Mouse (Mus musculus) liver, embryonic 12.5 days (tissue): ENCODE data around the gene Eif5a. TPM values are rescaled to one million over a fixed set of nuclear protein-coding genes. Genes with fewer than 3 reads are reported as not detected.
"Not testable (repeated sequence)": the region's sequence is repeated elsewhere in the genome, so short reads cannot be mapped to it uniquely, and the experiment has no call there.

Experiments used
- ATAC-seq: fragments of 200-750 bp; cut with Nextera tagmentation; 2 replicates; pipeline ENCODE4 v1.8.0; 2017; ENCODE audit warnings: moderate number of reproducible peaks, mild to moderate bottlenecking, moderate library complexity
- H3K27ac ChIP-seq: fragments of 300-500 bp; sonication (generic); 2 replicates; pipeline ENCODE4 v1.5.1; 2016; ENCODE audit warnings: mild to moderate bottlenecking
- H3K27me3 ChIP-seq: fragments of 300-500 bp; sonication (generic); replicated peaks from 2 replicates; pipeline ENCODE4 v1.6.1; 2016; ENCODE audit warnings: mild to moderate bottlenecking, moderate library complexity
- H3K36me3 ChIP-seq: fragments of 300-500 bp; sonication (generic); 2 replicates; pipeline ENCODE4 v1.6.1; 2016; ENCODE audit warnings: mild to moderate bottlenecking, moderate library complexity
- H3K4me1 ChIP-seq: fragments of 300-500 bp; sonication (generic); 2 replicates; pipeline ENCODE4 v1.6.1; 2016
- H3K4me2 ChIP-seq: fragments of 300-500 bp; sonication (generic); 2 replicates; pipeline ENCODE4 v1.6.1; 2016; ENCODE audit warnings: mild to moderate bottlenecking, moderate library complexity
- H3K4me3 ChIP-seq: fragments of 300-500 bp; sonication (generic); 2 replicates; pipeline ENCODE4 v1.5.1; 2016; ENCODE audit warnings: mild to moderate bottlenecking, moderate library complexity
- H3K9ac ChIP-seq: fragments of 300-500 bp; sonication (generic); 2 replicates; pipeline ENCODE4 v1.6.1; 2016; ENCODE audit warnings: mild to moderate bottlenecking, moderate library complexity
- H3K9me3 ChIP-seq: fragments of 300-500 bp; sonication (generic); replicated peaks from 2 replicates; pipeline ENCODE4 v1.6.1; 2016; ENCODE audit warnings: mild to moderate bottlenecking, moderate library complexity
- WGBS: fragments of 180-500 bp; shearing (Covaris S2); methylation state at CpG from one replicate; pipeline ENCODE4 v1.1.7; 2016; ENCODE audit not compliant: insufficient replicate concordance; 5-methylcytosine and 5-hydroxymethylcytosine counted together
- polyA plus RNA-seq: library from polyadenylated mRNA; unstranded; fragments of >200 nt; fragmentation: Nextera tagmentation; extraction: Ambion mirVana; gene quantifications from 2 replicates; pipeline ENCODE4 v1.2.1, GENCODE M21; 2016

Eif5a gene
- polyA plus RNA-seq, 1 experiment from 2014 or later: 2,266 TPM

DNA sequence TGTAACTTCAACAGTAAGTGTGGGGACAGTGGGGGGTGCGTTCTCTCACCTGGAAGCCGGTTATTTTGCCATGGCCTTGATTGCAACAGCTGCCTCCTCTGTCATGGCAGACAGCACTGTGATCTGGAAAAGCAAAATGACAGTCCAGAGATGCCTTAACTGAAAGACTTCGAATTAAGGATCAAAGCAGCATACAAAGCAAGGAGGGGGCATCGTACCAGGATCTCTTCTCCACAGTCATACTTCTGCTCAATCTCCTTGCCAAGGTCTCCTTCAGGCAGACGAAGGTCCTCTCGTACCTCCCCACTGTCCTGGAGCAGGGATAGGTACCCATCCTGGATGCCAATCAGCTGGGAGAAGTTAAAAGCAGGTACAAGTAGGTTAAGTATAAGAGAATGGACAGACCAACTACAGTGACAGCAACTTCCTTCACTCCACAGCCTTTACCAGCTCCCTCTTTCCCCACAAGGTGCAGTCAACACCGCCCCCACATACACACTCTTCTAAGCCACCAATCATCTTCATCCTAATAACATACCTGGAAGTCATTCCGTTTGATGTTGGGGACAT is 4.3 kb downstream of the Eif5a start:
- H3K9ac ChIP-seq: peak overlapping the region; percentile 100
- WGBS: 66% methylated on average over 8 of the region's 8 CpGs
- peaks cover 67% of the 10 kb centered on the region for H3K4me1 ChIP-seq
- H3K9me3 ChIP-seq: no peaks in the 10 kb centered on the region
- H3K27ac ChIP-seq: peak overlapping the region; percentile 99
- H3K4me3 ChIP-seq: peak overlapping the region; percentile 86
- H3K36me3 ChIP-seq: peaks cover 66% of the 10 kb centered on the region
- H3K4me2 ChIP-seq: peak overlapping the region; percentile 92
- H3K27me3 ChIP-seq: no peaks in the 10 kb centered on the region
- no peak for ATAC-seq

DNA sequence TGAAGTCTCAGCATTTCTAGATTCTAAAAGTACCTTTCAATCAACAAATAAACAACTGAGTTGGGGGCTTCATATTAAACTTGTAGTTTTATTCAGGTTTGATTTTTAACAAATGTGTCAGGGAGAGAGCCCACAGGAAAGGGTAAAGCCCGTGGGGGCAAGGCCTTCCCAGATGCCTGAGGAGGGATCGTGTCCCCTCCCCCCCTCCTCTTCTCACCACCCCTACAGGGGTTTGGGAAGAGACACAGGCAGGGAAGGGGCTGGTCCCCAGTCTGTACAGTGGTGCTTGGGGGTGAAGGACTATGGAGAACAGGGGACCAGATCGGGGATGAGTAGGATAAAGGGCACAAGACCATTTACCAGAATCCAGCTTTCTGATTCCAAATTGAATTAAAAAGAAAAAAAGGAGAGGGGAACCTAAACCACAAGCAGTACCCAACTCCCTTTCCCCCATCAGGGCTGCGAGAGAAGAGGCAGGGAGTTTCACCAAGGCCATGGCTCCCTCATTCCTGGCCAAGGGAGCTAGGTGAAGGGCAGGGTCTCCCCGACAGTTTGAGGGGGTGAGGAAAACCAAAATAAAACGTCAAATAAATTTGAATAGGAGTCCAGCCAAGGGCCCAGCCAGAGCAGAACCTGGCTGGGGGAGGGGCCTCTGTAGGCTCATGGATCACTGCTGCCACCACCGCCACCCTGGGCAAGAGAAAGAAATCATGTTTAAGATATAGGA is 4.9 kb downstream of the Eif5a start:
- H3K9me3 ChIP-seq, ATAC-seq, H3K27me3 ChIP-seq: not testable (repeated sequence)
- Histone ChIP-seq H3K9ac (peak overlapping the region; percentile 100), H3K36me3 (peaks cover 72% of the 10 kb centered on the region), H3K4me1 (peaks cover 62% of the 10 kb centered on the region), H3K4me3 (peak overlapping the region; percentile 86), H3K27ac (peak overlapping the region; percentile 99), H3K4me2 (peak overlapping the region; percentile 92)
- 35% methylated on average over 7 of the region's 7 CpGs for WGBS

DNA sequence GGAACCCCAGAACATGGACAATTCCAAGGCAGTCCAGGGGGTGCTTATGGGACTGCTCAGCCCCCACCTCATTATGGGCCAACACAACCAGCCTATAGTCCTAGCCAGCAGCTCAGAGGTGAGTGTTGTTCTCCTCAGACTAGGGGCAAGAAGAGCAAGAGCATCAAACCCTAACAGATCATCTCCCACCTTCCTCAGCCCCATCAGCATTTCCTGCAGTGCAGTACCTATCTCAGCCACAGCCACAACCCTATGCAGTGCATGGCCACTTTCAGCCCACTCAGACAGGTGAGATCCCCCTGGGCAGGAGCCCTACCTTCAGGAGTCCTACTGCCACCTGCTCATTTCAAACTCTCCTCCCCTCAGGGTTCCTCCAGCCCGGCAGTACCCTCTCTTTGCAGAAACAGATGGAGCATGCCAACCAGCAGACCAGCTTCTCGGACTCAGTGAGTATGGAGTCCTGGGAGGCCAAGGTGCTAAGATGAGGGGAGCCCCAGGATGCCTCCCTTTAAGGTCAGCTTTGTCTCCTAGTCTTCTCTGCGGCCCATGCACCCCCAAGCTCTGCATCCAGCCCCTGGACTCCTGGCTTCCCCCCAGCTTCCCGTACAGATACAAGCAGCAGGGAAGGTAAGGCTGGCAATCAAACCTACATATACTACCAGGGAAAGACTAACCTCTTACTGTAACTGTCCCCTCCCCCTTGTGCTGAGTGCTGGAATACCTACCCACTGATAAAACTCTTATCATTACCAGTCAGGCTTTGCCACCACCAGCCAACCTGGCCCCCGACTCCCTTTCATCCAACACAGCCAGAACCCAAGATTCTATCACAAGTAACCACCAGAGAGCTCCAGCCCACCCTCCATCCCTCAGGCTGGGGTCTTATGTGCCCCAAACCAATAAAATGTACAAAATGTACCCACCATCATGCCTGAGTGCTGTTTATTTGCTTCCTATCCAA is 5.8 kb downstream of the Eif5a start:
- no peaks in the 10 kb centered on the region for H3K27me3 ChIP-seq
- peak; percentile 72 for ATAC-seq
- peak overlapping the region; percentile 100 for H3K9ac ChIP-seq
- H3K4me2 ChIP-seq: peak overlapping the region; percentile 92
- H3K36me3 ChIP-seq: peaks cover 81% of the 10 kb centered on the region
- H3K4me1 ChIP-seq: peaks cover 62% of the 10 kb centered on the region
- 27% methylated on average over 5 of the region's 5 CpGs for WGBS
- H3K27ac ChIP-seq: peak overlapping the region; percentile 99
- no peaks in the 10 kb centered on the region for H3K9me3 ChIP-seq
- peak overlapping the region; percentile 86 for H3K4me3 ChIP-seq

DNA sequence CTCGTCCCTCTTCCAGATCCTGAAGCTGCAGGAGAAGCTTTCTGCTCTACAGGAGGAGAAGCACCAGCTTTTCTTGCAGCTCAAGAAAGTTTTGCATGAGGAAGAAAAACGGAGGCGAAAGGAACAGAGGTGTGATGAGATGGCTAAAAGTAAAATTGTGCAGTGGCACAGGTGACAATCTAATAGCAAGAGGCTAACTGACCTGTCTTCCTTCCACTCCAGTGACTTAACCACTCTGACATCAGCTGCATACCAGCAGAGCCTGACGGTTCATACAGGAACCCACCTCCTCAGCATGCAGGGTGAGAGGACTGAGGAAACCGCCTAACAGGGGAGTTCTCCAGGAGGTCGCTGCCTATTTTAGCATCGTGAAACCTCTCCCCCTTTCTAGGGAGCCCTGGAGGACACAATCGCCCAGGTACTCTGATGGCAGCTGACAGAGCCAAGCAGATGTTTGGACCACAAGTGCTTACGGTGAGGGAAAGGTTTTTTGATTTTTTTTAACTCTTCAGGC is 6.8 kb downstream of the Eif5a start:
- peaks cover 88% of the 10 kb centered on the region for H3K36me3 ChIP-seq

DNA sequence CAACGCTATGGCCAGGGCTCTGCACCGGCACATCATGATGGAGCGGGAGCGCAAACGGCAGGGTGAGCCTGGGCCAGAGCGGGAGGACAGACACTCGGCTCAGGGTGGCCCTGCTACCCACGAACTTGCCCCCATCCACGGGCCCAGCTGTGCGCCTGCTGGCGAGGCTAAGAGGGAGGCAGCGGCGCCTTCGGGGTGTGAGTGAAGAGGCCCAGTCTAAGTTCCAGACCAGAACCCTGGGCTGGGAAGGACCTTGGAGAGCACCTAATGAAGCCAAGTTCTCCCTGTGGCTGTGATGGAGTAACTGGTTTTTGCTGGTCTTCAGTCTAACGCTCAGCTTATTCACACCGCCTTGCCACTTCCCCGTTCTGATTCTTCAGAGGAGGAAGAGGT is 7.4 kb downstream of the Eif5a start:
- H3K9ac ChIP-seq: peak overlapping the region; percentile 100
- peaks cover 60% of the 10 kb centered on the region for H3K4me1 ChIP-seq
- no peaks in the 10 kb centered on the region for H3K9me3 ChIP-seq
- H3K27me3 ChIP-seq: no peaks in the 10 kb centered on the region
- under 1% methylated on average over 17 of the region's 17 CpGs for WGBS
- H3K4me2 ChIP-seq: peak overlapping the region; percentile 92
- H3K27ac ChIP-seq: peak overlapping the region; percentile 99
- H3K4me3 ChIP-seq: peak overlapping the region; percentile 86
- H3K36me3 ChIP-seq: peaks cover 91% of the 10 kb centered on the region
- ATAC-seq: peak; percentile 19; the same call in 1 of the 2 replicates

More for the DNA sequence above, 6.8 kb downstream of the Eif5a start:
- H3K4me1 ChIP-seq: peaks cover 62% of the 10 kb centered on the region
- H3K9me3 ChIP-seq: no peaks in the 10 kb centered on the region
- peak overlapping the region; percentile 99 for H3K27ac ChIP-seq
- peak overlapping the region; percentile 100 for H3K9ac ChIP-seq
- 22% methylated on average over 9 of the region's 9 CpGs for WGBS
- ATAC-seq: no peak
- H3K27me3 ChIP-seq: no peaks in the 10 kb centered on the region
- peak overlapping the region; percentile 86 for H3K4me3 ChIP-seq
- peak overlapping the region; percentile 92 for H3K4me2 ChIP-seq

DNA sequence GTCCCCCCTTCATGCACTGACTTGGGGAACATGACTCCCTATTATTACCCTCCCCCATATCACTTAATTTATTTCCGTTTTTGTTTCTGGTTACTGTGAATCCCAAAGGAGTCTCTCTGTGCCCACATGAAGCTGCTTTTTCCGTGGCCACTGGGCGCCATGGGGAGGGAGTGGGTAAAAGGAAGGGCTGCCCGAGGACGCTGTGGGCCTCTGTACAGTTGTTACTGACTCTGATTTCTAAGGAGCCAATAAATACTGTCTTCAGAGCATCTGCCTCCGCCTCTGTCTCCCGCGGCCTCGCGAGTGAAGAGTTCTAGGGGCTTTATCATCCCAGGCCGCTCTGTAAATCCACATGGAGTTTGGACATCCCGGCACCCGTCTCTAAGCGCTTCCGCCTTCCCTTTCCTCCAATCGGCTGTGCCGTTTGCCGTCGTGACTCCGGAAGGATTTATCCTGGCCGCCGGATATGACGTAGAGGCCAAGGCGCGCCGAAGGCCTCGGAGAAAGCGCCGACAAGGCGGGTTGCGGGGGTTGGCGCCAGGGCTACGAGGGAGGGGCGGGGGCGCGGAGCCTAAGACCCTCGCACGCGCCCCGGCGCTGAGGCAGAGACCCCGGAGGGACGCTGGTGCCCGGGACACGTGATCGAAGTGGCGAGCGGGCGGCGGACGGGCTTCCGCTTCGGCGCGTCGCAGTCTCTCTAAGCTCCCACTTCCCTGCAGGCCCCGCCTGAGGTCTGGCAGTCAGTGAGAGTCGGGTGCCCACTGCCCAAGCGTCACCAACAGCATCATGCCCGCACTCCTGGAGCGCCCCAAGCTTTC is 8.0 kb downstream of the Eif5a start, which contains the start of gene Gps2:
TSS of gene Gps2 (plus strand) at position 335 of the 818 bp plus-strand sequence.
- peak within 1 kb of the TSS; percentile 99 for H3K27ac ChIP-seq
- H3K36me3 ChIP-seq: peaks cover 91% of the 10 kb centered on the region
- H3K9me3 ChIP-seq: no peaks in the 10 kb centered on the region
- peak; percentile 68 for ATAC-seq
- H3K27me3 ChIP-seq: no peaks in the 10 kb centered on the region
- peak within 1 kb of the TSS; percentile 86 for H3K4me3 ChIP-seq
- H3K9ac ChIP-seq: peak within 1 kb of the TSS; percentile 100
- peaks cover 54% of the 10 kb centered on the region for H3K4me1 ChIP-seq
- 1% methylated on average over 61 of the region's 61 CpGs for WGBS
- H3K4me2 ChIP-seq: peak within 1 kb of the TSS; percentile 92

DNA sequence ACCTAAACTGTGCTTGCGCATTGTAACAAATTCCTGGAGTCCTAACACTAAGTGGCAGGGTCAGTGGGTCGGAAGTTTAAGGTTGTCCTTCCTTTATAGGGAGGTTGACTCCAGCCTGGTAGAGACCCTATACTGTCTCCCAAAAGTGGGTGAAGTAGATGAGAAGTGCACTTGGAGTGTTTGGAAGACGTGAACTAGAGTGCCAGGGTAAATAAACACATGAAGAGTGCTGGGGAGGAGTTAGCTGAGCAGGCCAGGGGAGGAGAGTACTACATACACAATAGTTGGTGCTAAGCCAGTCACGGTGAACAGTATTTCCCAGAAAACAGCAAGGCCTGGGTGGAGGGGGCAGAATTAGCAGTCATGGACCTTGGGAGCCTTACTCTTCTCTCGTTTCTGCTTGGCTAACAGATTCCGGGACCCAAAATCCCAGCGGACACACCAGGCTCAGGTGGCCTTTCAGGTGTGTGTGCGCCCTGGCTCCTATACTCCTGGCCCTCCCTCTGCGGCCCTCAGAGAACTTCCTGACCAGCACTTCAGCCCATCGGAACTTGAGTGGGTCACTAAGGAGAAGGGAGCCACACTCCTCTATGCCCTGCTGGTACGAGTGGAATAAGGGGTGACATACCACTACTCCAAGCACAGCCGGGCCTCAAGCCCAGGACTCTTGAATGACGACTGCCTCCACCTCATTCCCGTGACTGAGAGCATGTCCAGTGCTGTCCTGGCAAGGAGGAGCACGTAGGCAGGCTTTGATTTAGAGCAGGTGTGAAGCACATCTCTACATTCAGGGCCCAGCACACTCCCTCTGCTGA is 8.8 kb downstream of the Eif5a start:
- Histone ChIP-seq H3K27ac (peak overlapping the region; percentile 99), H3K27me3 (no peaks in the 10 kb centered on the region), H3K9ac (peak overlapping the region; percentile 100), H3K36me3 (peaks cover 91% of the 10 kb centered on the region), H3K4me1 (peaks cover 46% of the 10 kb centered on the region), H3K9me3 (no peaks in the 10 kb centered on the region), H3K4me3 (peak overlapping the region; percentile 86), H3K4me2 (peak overlapping the region; percentile 92)
- ATAC-seq: no peak
- WGBS: 76% methylated on average over 15 of the region's 15 CpGs

DNA sequence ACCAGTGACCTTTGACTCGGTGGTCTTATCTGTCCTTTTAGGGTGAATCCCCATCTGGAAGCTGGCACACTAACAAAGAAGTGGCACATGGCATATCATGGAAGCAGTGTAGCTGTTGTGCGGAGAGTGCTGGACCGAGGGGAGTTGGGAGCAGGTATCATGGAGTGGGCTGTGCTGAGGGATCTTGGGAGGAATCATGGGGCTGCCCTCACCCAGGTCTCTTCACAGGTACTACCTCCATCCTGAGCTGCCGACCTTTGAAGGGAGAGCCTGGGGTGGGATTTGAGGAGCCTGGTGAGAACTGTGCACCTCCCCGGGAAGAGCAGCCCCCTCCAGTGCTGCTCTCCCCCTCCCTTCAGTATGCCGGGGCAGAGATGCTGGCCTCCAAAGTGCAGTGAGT is 10.1 kb downstream of the Eif5a start:
- WGBS: 86% methylated on average over 6 of the region's 6 CpGs
- no peak for ATAC-seq
- Histone ChIP-seq H3K9me3 (no peaks in the 10 kb centered on the region), H3K27ac (no peak overlapping the region), H3K36me3 (peaks cover 91% of the 10 kb centered on the region), H3K4me2 (no peak overlapping the region), H3K4me3 (no peak overlapping the region), H3K9ac (no peak overlapping the region), H3K27me3 (no peaks in the 10 kb centered on the region), H3K4me1 (peaks cover 34% of the 10 kb centered on the region)

DNA sequence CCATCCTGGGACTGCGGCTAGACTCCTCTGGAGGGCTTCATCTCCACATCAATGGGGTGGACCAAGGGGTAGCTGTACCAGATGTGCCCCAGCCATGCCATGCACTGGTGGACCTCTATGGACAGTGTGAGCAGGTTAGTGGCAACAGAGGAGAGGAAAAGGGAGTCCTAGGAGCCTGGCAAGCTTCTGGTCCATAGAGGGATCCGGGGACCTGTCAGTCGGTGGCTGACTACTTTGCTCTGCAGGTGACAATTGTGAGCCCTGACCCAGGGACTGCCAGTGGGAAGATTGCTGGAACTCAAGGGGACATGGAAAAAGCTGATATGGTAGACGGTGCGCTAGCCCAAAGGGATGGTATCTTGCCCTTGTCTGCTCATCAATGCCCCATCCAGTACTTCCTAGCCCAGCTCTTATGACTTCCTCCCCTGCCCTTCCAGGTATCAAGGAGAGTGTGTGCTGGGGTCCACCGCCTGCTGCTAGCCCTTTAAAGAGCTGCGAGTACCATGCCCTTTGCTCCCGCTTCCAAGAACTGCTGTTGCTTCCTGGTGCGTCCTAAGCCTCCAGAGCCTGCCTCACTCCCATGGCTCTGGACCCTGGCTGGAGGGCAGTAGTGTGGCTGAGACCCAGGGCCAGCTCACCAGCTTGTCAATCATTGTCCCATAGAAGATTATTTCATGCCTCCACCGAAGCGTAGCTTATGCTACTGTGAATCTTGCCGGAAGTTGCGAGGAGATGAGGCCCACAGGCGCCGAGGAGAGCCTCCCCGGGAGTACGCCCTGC is 10.8 kb downstream of the Eif5a start:
- WGBS: 89% methylated on average over 17 of the region's 17 CpGs
- Histone ChIP-seq H3K27me3 (no peaks in the 10 kb centered on the region), H3K4me3 (no peak overlapping the region), H3K9ac (no peak overlapping the region), H3K4me2 (no peak overlapping the region), H3K27ac (no peak overlapping the region), H3K36me3 (peaks cover 91% of the 10 kb centered on the region), H3K9me3 (no peaks in the 10 kb centered on the region), H3K4me1 (peaks cover 26% of the 10 kb centered on the region)
- ATAC-seq: no peak

DNA sequence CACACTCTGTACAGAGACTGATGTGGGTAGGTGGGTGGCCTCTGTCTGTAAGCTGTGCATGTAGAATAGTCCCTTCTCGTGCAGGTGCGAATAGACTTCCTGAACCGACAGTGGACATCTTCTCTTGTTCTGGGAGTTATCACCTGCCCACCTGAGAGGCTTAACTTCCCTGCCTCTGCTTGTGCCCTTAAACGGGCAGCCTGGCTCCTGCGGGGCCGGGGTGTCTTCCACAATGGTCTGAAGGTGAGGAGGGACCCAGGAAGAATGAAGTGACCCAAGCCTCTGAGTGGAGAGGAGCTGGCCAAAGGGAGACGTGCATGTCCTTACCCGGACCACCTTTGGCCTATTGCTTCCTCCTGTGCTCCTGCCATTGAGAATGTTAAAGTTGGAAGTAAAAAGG is 11.6 kb downstream of the Eif5a start:
- Histone ChIP-seq H3K36me3 (peaks cover 91% of the 10 kb centered on the region), H3K27me3 (no peaks in the 10 kb centered on the region), H3K4me2 (no peak overlapping the region), H3K27ac (no peak overlapping the region), H3K9ac (no peak overlapping the region), H3K9me3 (no peaks in the 10 kb centered on the region), H3K4me3 (no peak overlapping the region), H3K4me1 (peaks cover 18% of the 10 kb centered on the region)
- 86% methylated on average over 8 of the region's 8 CpGs for WGBS
- no peak for ATAC-seq
